Mouse (Mus musculus): ENCODE measurements around the gene Wdr59. TPM values are rescaled to one million over a fixed set of nuclear protein-coding genes. Genes with fewer than 3 reads are reported as not detected.

The Wdr59 gene
- polyA plus RNA-seq, 1 experiment from 2014 or later: 2.2 TPM

DNA sequence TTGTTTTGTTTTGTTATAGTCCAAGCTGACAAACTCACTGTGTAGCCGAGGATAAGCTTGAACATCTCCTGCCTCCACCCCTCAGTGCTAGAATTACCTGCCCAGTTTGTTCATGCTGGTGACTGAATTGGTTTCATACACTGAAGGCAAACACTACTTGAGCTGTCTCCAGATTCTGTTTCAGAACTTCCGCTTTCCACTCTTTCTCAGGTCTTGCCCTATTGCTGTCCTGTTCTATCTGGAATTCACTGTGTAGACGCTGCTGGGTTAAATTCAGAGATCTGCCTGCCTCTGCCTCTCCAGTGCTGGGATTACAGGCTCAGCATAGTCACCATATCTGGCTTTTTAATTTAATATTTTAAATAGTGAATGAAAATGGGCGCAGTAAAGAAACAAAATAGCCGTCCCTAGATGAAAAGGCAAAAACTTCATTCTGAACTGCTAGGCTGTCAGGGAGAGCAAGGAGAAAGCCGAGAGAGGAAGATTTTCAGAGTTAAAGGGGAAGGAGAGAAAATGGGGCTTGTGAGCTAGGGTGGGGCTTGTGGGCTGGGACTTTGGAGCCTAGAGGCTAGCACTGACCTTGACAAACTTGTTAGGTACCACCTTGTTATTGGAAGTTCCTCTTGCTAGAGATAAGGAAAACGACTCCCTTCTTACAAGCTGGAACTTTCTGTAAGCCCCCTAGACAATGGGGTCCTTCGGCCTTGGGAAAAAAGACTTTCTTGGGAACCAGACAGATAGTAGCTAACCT is 23.7 kb upstream of the Wdr59 start:
- WGBS: 72% methylated on average over 8 of the region's 8 CpGs
- TF ChIP-seq EP300 (optimal IDR thresholded peaks at IDR 0.05) (no peak), CTCF (IDR thresholded peaks at IDR 0.05; ENCODE audit: low read depth) (no peak)
- Histone ChIP-seq H3K27me3 (ENCODE audit: control insufficient read depth, insufficient read depth, low read length) (no peaks in the 10 kb centered on the region), H3K4me3 (ENCODE audit: low read depth, low read length) (no peak overlapping the region), H3K4me1 (replicated peaks; ENCODE audit: control insufficient read depth, insufficient read depth) (no peaks in the 10 kb centered on the region), H3K9me3 (ENCODE audit: control insufficient read depth, low read length) (no peaks in the 10 kb centered on the region), H3K4me2 (replicated peaks; ENCODE audit: low read depth) (no peak overlapping the region), H3K9ac (ENCODE audit: low read length) (no peak overlapping the region), H3K36me3 (ENCODE audit: control insufficient read depth, insufficient read depth, low read length) (0 out of 2 replicates have a peak, but pooled peaks cover 4% of the 10 kb centered on the region), H3K27ac (replicated peaks) (no peak overlapping the region)
- DNase-seq (ENCODE audit: low spot score) (no peak), ATAC-seq (ENCODE audit: low FRiP score, low TSS enrichment) (no peak)

DNA sequence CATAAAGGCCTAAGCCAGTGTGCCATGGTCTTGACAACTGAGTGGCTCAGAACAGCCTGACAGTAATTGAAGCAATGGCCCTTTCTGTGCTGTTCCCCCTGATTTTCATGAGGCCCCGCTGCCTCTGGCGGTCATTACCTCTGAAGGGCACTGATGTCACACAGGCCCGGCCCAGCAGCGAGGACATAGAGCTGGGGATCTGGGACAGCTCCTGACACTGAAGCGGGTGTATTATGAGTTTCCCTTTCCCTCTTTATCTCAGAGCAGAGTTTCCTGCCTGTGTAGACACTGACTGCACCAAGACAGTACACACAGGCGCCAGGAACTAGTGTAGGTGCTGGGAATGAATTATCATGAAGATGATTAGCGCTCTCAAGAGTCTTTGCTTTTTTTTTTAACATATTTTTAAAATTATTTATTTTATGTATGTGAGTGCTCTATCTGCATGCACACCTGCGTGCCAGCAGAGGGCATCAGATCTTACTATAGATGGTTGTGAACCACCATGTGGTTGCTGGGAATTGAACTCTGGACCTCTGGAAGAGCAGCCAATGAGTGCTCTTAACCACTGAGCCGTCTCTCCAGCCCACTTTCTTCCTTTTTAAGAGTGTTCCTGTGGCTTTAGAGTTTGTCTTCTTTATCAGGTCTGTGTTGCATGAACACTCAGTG is 22.0 kb upstream of the Wdr59 start:
- Histone ChIP-seq H3K9me3 (ENCODE audit: control insufficient read depth, low read length) (no peaks in the 10 kb centered on the region), H3K9ac (ENCODE audit: low read length) (no peak overlapping the region), H3K36me3 (ENCODE audit: control insufficient read depth, insufficient read depth, low read length) (no peaks in the 10 kb centered on the region), H3K27me3 (ENCODE audit: control insufficient read depth, insufficient read depth, low read length) (no peaks in the 10 kb centered on the region), H3K27ac (replicated peaks) (no peak overlapping the region), H3K4me2 (replicated peaks; ENCODE audit: low read depth) (no peak overlapping the region), H3K4me1 (replicated peaks; ENCODE audit: control insufficient read depth, insufficient read depth) (no peaks in the 10 kb centered on the region), H3K4me3 (ENCODE audit: low read depth, low read length) (no peak overlapping the region)
- WGBS: 91% methylated on average over 9 of the region's 9 CpGs
- no peak for DNase-seq (ENCODE audit: low spot score)
- no peak for ATAC-seq (ENCODE audit: low FRiP score, low TSS enrichment)
- no peak for TF ChIP-seq EP300 (optimal IDR thresholded peaks at IDR 0.05)
- TF ChIP-seq CTCF (IDR thresholded peaks at IDR 0.05; ENCODE audit: low read depth): peak; percentile 38

DNA sequence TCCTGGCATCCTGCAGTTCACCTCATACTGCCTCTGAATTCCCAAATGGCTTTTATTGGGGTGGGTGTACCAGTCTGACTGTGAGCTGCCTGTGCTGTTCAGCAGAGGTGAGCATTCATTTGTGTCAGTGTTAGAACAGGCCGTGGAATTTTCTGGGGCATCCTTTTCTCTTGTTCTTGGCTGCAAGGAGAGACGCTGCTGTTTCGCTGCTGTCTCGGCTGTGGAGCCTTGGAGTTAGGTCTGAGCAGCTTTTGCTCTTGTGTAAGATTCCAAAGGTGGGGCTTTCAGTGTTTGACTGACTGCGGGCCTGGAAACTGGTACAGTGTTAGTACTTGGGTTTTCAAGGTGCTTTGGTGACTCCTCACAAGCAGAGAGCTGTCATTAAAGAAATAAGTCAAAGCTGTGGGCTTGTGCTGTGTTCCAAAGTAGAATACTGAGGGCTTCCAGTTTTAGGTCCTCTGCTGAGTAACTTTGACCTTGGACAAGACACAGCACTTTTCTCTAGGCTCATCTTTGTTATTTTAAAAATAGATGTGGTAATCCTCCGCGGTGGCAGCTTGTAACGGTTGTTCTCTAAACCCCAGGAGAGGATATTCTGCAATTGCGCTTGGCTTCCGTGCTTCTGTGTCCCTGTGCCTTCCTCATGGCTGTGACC is 17.7 kb upstream of the Wdr59 start:
- Histone ChIP-seq H3K27me3 (ENCODE audit: control insufficient read depth, insufficient read depth, low read length) (no peaks in the 10 kb centered on the region), H3K9ac (ENCODE audit: low read length) (0 out of 2 replicates have a peak overlapping the region, but pooled peaks have one; percentile 28), H3K9me3 (ENCODE audit: control insufficient read depth, low read length) (no peaks in the 10 kb centered on the region), H3K4me2 (replicated peaks; ENCODE audit: low read depth) (no peak overlapping the region), H3K4me3 (ENCODE audit: low read depth, low read length) (no peak overlapping the region), H3K27ac (replicated peaks) (peak overlapping the region; percentile 58; the same call in 1 of the 2 replicates), H3K36me3 (ENCODE audit: control insufficient read depth, insufficient read depth, low read length) (no peaks in the 10 kb centered on the region), H3K4me1 (replicated peaks; ENCODE audit: control insufficient read depth, insufficient read depth) (peaks cover 10% of the 10 kb centered on the region)
- DNase-seq (ENCODE audit: low spot score): no peak
- 50% methylated on average over 10 of the region's 10 CpGs for WGBS
- no peak for ATAC-seq (ENCODE audit: low FRiP score, low TSS enrichment)
- TF ChIP-seq EP300 (optimal IDR thresholded peaks at IDR 0.05): no peak
- no peak for TF ChIP-seq CTCF (IDR thresholded peaks at IDR 0.05; ENCODE audit: low read depth)

DNA sequence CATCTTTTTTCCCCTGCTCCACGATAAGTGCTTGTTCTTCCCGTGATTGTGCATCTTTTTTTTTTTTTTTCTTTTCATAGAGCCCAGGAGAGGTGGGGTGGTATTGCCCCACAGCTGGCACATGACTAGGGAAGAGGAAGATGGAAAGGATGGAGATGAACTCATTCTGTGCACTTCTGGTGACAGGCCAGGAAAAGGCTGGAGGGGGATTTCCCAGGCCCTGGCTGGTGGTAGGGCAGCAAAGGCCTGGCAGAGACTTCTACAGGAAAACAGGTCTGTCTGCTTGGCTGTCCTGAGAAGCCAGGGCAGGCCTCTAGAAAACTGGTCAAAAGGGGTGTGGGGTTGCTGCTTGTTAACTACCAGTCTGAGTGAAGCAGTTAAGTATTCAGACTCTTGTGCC is 16.3 kb upstream of the Wdr59 start:
- DNase-seq (ENCODE audit: low spot score) (peak; percentile 34), ATAC-seq (ENCODE audit: low FRiP score, low TSS enrichment) (no peak)
- TF ChIP-seq CTCF (IDR thresholded peaks at IDR 0.05; ENCODE audit: low read depth) (no peak), EP300 (optimal IDR thresholded peaks at IDR 0.05) (no peak)
- no peaks in the 10 kb centered on the region for H3K36me3 ChIP-seq (ENCODE audit: control insufficient read depth, insufficient read depth, low read length)
- peak overlapping the region; percentile 83 for H3K4me3 ChIP-seq (ENCODE audit: low read depth, low read length)
- peak overlapping the region; percentile 70 for H3K27ac ChIP-seq (replicated peaks)
- no peaks in the 10 kb centered on the region for H3K9me3 ChIP-seq (ENCODE audit: control insufficient read depth, low read length)
- peak overlapping the region; percentile 86 for H3K9ac ChIP-seq (ENCODE audit: low read length)
- 3% methylated on average over 2 of the region's 2 CpGs for WGBS
- H3K4me1 ChIP-seq (replicated peaks; ENCODE audit: control insufficient read depth, insufficient read depth): peaks cover 10% of the 10 kb centered on the region
- peak overlapping the region; percentile 93 for H3K4me2 ChIP-seq (replicated peaks; ENCODE audit: low read depth)
- no peaks in the 10 kb centered on the region for H3K27me3 ChIP-seq (ENCODE audit: control insufficient read depth, insufficient read depth, low read length)

DNA sequence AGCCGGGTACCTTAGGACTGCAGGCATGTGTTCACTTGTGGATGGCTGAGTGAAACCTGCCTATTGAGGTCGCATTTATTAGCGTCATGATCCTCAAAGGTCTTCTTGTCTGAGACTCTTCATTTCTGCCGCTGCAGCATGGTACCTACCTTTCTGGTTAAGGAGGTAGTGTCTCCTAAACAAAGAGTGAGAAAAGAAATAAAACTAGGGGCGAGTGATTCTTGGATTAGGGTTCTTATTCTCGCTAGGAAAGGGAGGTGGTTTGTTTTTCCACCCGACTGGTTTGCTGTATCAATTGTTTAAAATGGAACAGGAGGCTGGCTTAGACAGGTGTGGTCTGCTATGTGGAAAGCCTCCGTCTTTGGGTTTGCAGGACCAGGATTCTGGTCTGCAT is 15.9 kb upstream of the Wdr59 start:
- ATAC-seq (ENCODE audit: low FRiP score, low TSS enrichment) (0 out of 2 replicates have a peak, but pooled peaks have one; percentile 1), DNase-seq (ENCODE audit: low spot score) (no peak)
- H3K4me1 ChIP-seq (replicated peaks; ENCODE audit: control insufficient read depth, insufficient read depth): peaks cover 10% of the 10 kb centered on the region
- peak overlapping the region; percentile 94 for H3K27ac ChIP-seq (replicated peaks)
- 4% methylated on average over 8 of the region's 8 CpGs for WGBS
- H3K9ac ChIP-seq (ENCODE audit: low read length): peak overlapping the region; percentile 86
- H3K4me3 ChIP-seq (ENCODE audit: low read depth, low read length): peak overlapping the region; percentile 83
- H3K9me3 ChIP-seq (ENCODE audit: control insufficient read depth, low read length): no peaks in the 10 kb centered on the region
- peak overlapping the region; percentile 93 for H3K4me2 ChIP-seq (replicated peaks; ENCODE audit: low read depth)
- no peaks in the 10 kb centered on the region for H3K27me3 ChIP-seq (ENCODE audit: control insufficient read depth, insufficient read depth, low read length)
- TF ChIP-seq EP300 (optimal IDR thresholded peaks at IDR 0.05) (no peak), CTCF (IDR thresholded peaks at IDR 0.05; ENCODE audit: low read depth) (no peak)
- no peaks in the 10 kb centered on the region for H3K36me3 ChIP-seq (ENCODE audit: control insufficient read depth, insufficient read depth, low read length)

All from stomach, postnatal 0 days (tissue).